14 mouse cellular contexts compared by ENCODE assay signal in the genomic region with DNA sequence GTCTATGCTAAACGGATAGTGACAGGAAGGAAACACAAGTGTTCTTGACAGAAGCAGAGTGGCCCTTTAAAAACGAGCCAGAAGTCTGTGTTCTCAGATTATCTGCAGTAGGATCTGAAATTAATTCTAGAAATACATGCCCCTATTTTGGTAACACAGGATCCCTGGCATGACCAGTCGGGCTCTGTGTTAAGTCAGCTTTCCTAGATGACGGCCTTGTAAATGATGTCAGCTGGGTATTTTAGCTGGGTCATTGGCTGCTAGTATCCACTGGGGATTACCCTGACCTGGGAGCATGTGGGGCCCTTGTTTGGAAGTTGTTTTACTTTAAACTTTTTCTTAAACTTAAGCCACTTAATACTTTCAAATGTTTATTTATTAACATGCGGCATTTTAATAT.
"Had no signal": no experiment of that assay in that cellular context is flagged by ENCODE, and none has a peak within 500 bp of the region (broad histone marks: within the 10 kb centered on the region; RNA-seq: fewer than 3 reads in every experiment).

No protein-coding gene starts in this region.

- ATAC-seq: liver, embryonic 12.5 days had no signal

- H3K4me3 ChIP-seq: liver, embryonic 12.5 days; midbrain, embryonic 12.5 days; stomach, embryonic 15.5 days had no signal

- H3K4me1 ChIP-seq: liver, embryonic 12.5 days; stomach, embryonic 15.5 days had no signal

- H3K27me3 ChIP-seq: liver, embryonic 12.5 days; midbrain, embryonic 12.5 days; stomach, embryonic 15.5 days had no signal

- H3K36me3 ChIP-seq: liver, embryonic 12.5 days; midbrain, embryonic 12.5 days; stomach, embryonic 15.5 days had no signal

- H3K9ac ChIP-seq: liver, embryonic 12.5 days; lung, embryonic 14.5 days; midbrain, embryonic 12.5 days; stomach, embryonic 15.5 days had no signal

- DNase-seq: kidney, adult 9 months; kidney, postnatal 36 days; layer of hippocampus, adult 9-11 months; left cerebral cortex, postnatal 4 days; lung, embryonic 14.5 days; lung, postnatal 10 days; lung, postnatal 4 days; right cerebral cortex, postnatal 4 days; thymus, adult 2 months; thymus, postnatal 36 days had no signal

- H3K27ac ChIP-seq: kidney, postnatal 0 days; liver, embryonic 12.5 days; midbrain, embryonic 12.5 days; stomach, embryonic 15.5 days had no signal
